9 mouse cellular contexts compared by ENCODE assay signal in genomic region chr16:31934550-31935010, GRCm38 (mm10). TPM values are rescaled to one million over a fixed set of nuclear protein-coding genes. Genes with fewer than 3 reads are reported as not detected.
A peak's percentile ranks its signal among the peaks of the same experiment; 100 is the strongest.
DNase-seq lines count a peak whose midpoint lies in the region; ATAC-seq and TF ChIP-seq lines count a peak whose summit lies in the region.
"Had no signal": no experiment of that assay in that cellular context is flagged by ENCODE, and none has a peak within 500 bp of the region (broad histone marks: within the 10 kb centered on the region; RNA-seq: fewer than 3 reads in every experiment).

No protein-coding gene starts in this region.

- 0 out of 2 replicates have a peak overlapping the region, but pooled peaks have one; percentile 32 for H3K27ac ChIP-seq in spleen, adult 2 months (ENCODE audit: insufficient read depth, low read length)
- H3K27ac ChIP-seq in liver, embryonic 13.5 days: no peak overlapping the region
- no peak overlapping the region for H3K27ac ChIP-seq in stomach, postnatal 0 days (replicated peaks)

- H3K9me3 ChIP-seq in liver, embryonic 13.5 days (replicated peaks): no peaks in the 10 kb centered on the region
- no peaks in the 10 kb centered on the region for H3K9me3 ChIP-seq in stomach, postnatal 0 days (ENCODE audit: control insufficient read depth, low read length)

- no peak for TF ChIP-seq CTCF in spleen, adult 2 months (IDR thresholded peaks at IDR 0.05; ENCODE audit: extremely low read depth, insufficient read depth, insufficient read length, insufficient replicate concordance)
- no peak for TF ChIP-seq CTCF in stomach, postnatal 0 days (IDR thresholded peaks at IDR 0.05; ENCODE audit: low read depth)

- TF ChIP-seq POLR2A in spleen, adult 2 months (IDR thresholded peaks at IDR 0.05; ENCODE audit: low read depth, low read length): no peak

- 44% methylated on average over 13 of the region's 13 CpGs for WGBS in spleen, adult 2 months
- 29% methylated on average over 13 of the region's 13 CpGs for WGBS in liver, embryonic 13.5 days (ENCODE audit: insufficient replicate concordance)
- 41% methylated on average over 13 of the region's 13 CpGs for WGBS in stomach, postnatal 0 days

- H3K9ac ChIP-seq in liver, embryonic 13.5 days: no peak overlapping the region
- no peak overlapping the region; the same call in 1 of the 2 replicates for H3K9ac ChIP-seq in stomach, postnatal 0 days (ENCODE audit: low read length)

- no peaks in the 10 kb centered on the region for H3K36me3 ChIP-seq in spleen, adult 2 months (ENCODE audit: control insufficient read depth, insufficient read depth, low read length)
- no peaks in the 10 kb centered on the region for H3K36me3 ChIP-seq in liver, embryonic 13.5 days
- no peaks in the 10 kb centered on the region for H3K36me3 ChIP-seq in stomach, postnatal 0 days (ENCODE audit: control insufficient read depth, insufficient read depth, low read length)

- peaks cover 12% of the 10 kb centered on the region for H3K4me1 ChIP-seq in spleen, adult 2 months (ENCODE audit: control insufficient read depth, insufficient read depth, insufficient read length)
- H3K4me1 ChIP-seq in liver, embryonic 13.5 days (replicated peaks): peaks cover 25% of the 10 kb centered on the region
- H3K4me1 ChIP-seq in stomach, postnatal 0 days (replicated peaks; ENCODE audit: control insufficient read depth, insufficient read depth): no peaks in the 10 kb centered on the region; the same call in 1 of the 2 replicates

- peaks cover 16% of the 10 kb centered on the region for H3K27me3 ChIP-seq in spleen, adult 2 months (ENCODE audit: control insufficient read depth, insufficient read depth, low read length)
- peaks cover 76% of the 10 kb centered on the region for H3K27me3 ChIP-seq in liver, embryonic 13.5 days
- H3K27me3 ChIP-seq in stomach, postnatal 0 days (ENCODE audit: control insufficient read depth, insufficient read depth, low read length): no peaks in the 10 kb centered on the region

- H3K4me2 ChIP-seq in liver, embryonic 13.5 days: peak overlapping the region; percentile 52
- peak overlapping the region; percentile 46 for H3K4me2 ChIP-seq in stomach, postnatal 0 days (replicated peaks; ENCODE audit: low read depth)

- no peak overlapping the region; the same call in 1 of the 2 replicates for H3K4me3 ChIP-seq in spleen, adult 2 months (ENCODE audit: extremely low read depth, insufficient read depth, insufficient read length)
- peak overlapping the region; percentile 56 for H3K4me3 ChIP-seq in liver, embryonic 13.5 days (replicated peaks)
- 0 out of 2 replicates have a peak overlapping the region, but pooled peaks have one; percentile 22 for H3K4me3 ChIP-seq in stomach, postnatal 0 days (ENCODE audit: low read depth, low read length)

- TF ChIP-seq EP300 in stomach, postnatal 0 days (optimal IDR thresholded peaks at IDR 0.05): no peak

- DNase-seq in embryo, embryonic 10.5 days (ENCODE audit: low spot score): peak; percentile 29
- DNase-seq in embryo, embryonic 10 days (ENCODE audit: low spot score): no peak
- no peak for DNase-seq in spleen, adult 2 months (ENCODE audit: low read depth in 1 of 2, low spot score in 2 of 2)
- no peak for DNase-seq in spleen, postnatal 36 days (ENCODE audit: low spot score in 2 of 2)
- no peak for DNase-seq in liver, embryonic 13.5 days
- DNase-seq in stomach, postnatal 0 days (ENCODE audit: low spot score): no peak
- DNase-seq in adrenal gland, adult (ENCODE audit: inconsistent age in 2 of 2, low spot score in 1 of 2): no peak
- DNase-seq in left cerebral cortex, postnatal 10 days (ENCODE audit: extremely low spot score in 1 of 2, low spot score in 2 of 2): no peak

- intact Hi-C loops in left cerebral cortex, postnatal 10 days (cut with DNase I): no loop called here

- no peak for ATAC-seq in liver, embryonic 13.5 days (ENCODE audit: low read depth)
- ATAC-seq in stomach, postnatal 0 days (ENCODE audit: low FRiP score, low TSS enrichment): no peak

RNA-seq across cellular contexts. Expression of gene Pigz, which starts 0.9 kb away (rescaled TPM):
- 6.9 and 7.8 TPM in 2 replicates for polyA plus RNA-seq in spleen, adult 2 months (2012; rRNA removed)
- polyA plus RNA-seq in liver, embryonic 13.5 days (2015; fragmentation: Nextera tagmentation; extraction: Ambion mirVana): 0.38 TPM in 1 of 2 replicates, not detected in the other
- polyA plus RNA-seq in stomach, postnatal 0 days (2015; fragmentation: Nextera tagmentation; extraction: Ambion mirVana): 1.4 and 1.7 TPM in 2 replicates
- 10 to 100 TPM in 1 of 2 experiments, 1 to 10 TPM in 1; 7.9 to 12.9 TPM for total RNA-seq in left cerebral cortex, postnatal 10 days (2021)

RNA-seq across cellular contexts. Expression of gene 0610012G03Rik, which starts 13.7 kb away (rescaled TPM):
- 37.6 and 68.9 TPM in 2 replicates for polyA plus RNA-seq in spleen, adult 2 months (2012; rRNA removed)
- polyA plus RNA-seq in liver, embryonic 13.5 days (2015; fragmentation: Nextera tagmentation; extraction: Ambion mirVana): 42.6 and 49.1 TPM in 2 replicates
- 109 and 112 TPM in 2 replicates for polyA plus RNA-seq in stomach, postnatal 0 days (2015; fragmentation: Nextera tagmentation; extraction: Ambion mirVana)
- total RNA-seq in left cerebral cortex, postnatal 10 days (2021): 10 to 100 TPM; 52.4 to 54.4 TPM

RNA-seq across cellular contexts. Expression of gene Ncbp2, which starts 13.7 kb away (rescaled TPM):
- 3.3 and 5.9 TPM in 2 replicates for polyA plus RNA-seq in spleen, adult 2 months (2012; rRNA removed)
- 39.6 and 48.3 TPM in 2 replicates for polyA plus RNA-seq in liver, embryonic 13.5 days (2015; fragmentation: Nextera tagmentation; extraction: Ambion mirVana)
- 50.9 and 52.3 TPM in 2 replicates for polyA plus RNA-seq in stomach, postnatal 0 days (2015; fragmentation: Nextera tagmentation; extraction: Ambion mirVana)
- total RNA-seq in left cerebral cortex, postnatal 10 days (2021): 10 to 100 TPM; 44.8 to 45.9 TPM

RNA-seq across cellular contexts. Expression of gene Meltf, which starts 56.0 kb away (rescaled TPM):
- polyA plus RNA-seq in spleen, adult 2 months (2012; rRNA removed): 0.07 and 0.09 TPM in 2 replicates
- polyA plus RNA-seq in liver, embryonic 13.5 days (2015; fragmentation: Nextera tagmentation; extraction: Ambion mirVana): 0.07 and 0.10 TPM in 2 replicates
- polyA plus RNA-seq in stomach, postnatal 0 days (2015; fragmentation: Nextera tagmentation; extraction: Ambion mirVana): 0.06 TPM in 1 of 2 replicates, not detected in the other
- total RNA-seq in left cerebral cortex, postnatal 10 days (2021): under 1 TPM; 0.36 to 0.61 TPM
- total RNA-seq: adrenal gland, adult 18-20 months had no signal
